Mouse (Mus musculus) inflammation-experienced regulatory T-cells, adult 6 months (primary cell): ENCODE data around the gene Olfr679. TPM values are rescaled to one million over a fixed set of nuclear protein-coding genes. Genes with fewer than 3 reads are reported as not detected.
"Not testable (repeated sequence)": the region's sequence is repeated elsewhere in the genome, so short reads cannot be mapped to it uniquely, and the experiment has no call there.

Experiments used
- ATAC-seq: one replicate; pipeline ENCODE4 v1.8.0; 2017
- polyA plus RNA-seq, 3 experiments: library from polyadenylated mRNA; unstranded; fragments of 100-300 nt; shearing (Covaris generic); gene quantifications; one replicate each; pipeline ENCODE4 v1.2.1; 2017

Olfr679 gene
- not detected for polyA plus RNA-seq

DNA sequence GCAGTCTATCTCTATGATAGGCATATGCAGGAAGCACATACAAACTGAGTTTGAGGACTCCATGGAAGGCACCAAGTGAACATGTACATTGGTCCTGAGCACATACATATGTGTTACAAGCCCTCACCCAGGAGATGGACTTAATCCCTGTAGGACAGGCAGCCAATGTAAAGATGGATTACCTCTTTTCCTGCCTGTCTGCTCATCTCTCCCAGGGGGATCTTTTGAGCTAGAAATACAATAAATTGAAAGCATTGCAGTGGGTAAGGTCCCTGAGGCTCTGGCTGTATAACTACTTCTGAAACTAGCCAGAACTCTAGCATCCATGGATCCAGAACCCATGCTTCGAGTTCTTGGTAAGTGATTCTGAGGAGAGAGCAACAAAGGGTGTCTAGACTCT, at the start of gene Olfr679:
Gene Olfr679 (plus strand): TSS at position 301 of the 400 bp plus-strand sequence.
- no peak for ATAC-seq

DNA sequence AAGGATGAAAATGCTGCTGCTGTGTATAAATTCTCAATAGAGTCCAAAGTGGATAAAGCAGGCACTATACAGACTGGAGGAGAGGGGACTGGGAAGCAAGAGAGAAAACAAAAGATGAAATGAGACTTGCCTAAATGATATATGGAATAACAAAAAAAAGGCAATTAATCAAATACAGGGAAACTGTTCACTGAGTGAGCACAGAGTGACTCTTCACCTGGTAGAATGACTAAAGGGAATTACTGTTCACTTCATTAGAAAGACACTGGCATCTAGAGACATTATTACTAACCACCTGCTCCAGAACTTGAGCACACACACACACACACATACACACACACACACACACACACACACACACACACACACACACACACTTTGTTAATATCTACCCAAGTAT, 48.6 kb upstream of the Olfr679 start, which contains the start of gene Olfr676:
Gene Olfr676 (plus strand): TSS at position 301 of the 400 bp plus-strand sequence.
- no peak for ATAC-seq

DNA sequence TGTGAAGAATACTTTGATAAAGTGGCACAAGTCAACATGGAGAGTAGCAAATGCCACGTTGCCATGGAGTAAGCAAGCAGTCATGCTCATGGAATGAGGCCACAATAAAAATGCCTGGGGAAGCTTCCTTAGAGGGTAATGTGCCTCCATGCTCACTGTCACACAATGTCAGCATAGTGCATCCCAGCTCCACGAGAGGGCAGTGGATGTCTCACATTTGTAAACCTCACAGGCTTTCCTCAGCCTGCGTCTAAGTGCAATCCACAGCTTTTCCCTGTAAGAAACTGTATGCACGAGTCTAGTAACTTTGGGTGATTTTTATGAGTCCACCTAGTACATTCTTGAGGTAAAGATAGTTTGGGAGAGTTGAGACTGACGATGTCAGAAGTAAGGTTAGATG, 47.2 kb upstream of the Olfr679 start:
- not testable (repeated sequence) for ATAC-seq

DNA sequence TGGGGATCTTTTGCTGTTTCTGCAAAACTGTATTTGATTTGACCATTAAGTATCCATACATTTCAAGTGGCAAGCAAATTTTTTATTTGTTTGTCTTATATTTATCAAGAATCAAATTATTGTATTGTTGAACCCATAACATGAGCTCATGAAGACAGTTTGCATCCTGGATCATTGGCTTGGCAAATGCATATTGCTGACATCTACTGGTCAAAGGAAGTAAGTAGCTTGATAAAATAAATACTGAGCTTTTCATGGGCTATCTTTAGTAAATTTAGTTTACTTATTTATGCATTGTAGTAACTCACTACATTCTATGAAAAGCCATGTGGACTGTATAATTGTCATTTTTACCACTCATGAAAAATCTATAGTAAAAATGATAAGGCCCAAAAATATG, 22.1 kb upstream of the Olfr679 start:
- no peak for ATAC-seq

DNA sequence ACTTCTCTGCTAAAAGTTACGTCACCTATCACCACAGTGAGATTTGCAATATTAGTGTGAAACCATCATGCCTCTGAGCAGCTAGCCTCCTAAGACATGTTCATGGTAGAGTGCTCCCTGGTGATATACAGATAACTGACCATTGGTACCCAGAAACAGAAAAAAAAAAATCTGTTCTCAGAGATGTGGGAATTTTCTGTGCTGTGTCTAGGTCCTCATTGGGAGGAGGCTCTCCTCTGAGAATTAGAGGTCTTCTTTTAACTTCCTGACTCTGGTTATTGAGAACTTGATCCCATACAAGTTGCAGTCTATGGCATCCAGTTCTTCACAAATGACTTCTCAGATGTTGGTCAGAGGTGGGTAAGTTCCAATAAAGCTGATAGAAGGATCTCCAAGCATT, 16.8 kb upstream of the Olfr679 start, which contains the start of gene Olfr678:
Gene Olfr678 (plus strand): TSS at position 301 of the 400 bp plus-strand sequence.
- no peak for ATAC-seq

DNA sequence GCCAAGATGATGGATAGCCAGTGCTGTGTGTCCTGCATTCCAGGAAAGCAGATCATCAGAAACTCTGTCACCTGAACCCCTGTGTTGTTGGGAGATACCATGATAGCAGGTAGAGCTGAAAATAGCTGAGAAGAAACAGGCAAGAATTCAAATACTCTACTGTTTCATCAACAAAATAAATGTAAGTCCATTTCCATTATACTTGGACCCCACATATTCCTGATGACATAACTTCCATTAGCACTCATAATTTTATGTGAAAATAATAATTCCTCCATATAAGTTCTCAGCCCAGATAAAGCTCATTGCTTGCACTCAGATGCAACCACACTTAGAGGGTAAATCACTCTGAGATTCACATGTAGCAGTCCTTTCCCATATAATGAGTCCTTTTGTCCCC, 11.7 kb downstream of the Olfr679 start, which contains the start of gene Olfr680-ps1:
Gene Olfr680-ps1 (minus strand): TSS at position 101 of the 400 bp plus-strand sequence.
- ATAC-seq = not testable (repeated sequence)

DNA sequence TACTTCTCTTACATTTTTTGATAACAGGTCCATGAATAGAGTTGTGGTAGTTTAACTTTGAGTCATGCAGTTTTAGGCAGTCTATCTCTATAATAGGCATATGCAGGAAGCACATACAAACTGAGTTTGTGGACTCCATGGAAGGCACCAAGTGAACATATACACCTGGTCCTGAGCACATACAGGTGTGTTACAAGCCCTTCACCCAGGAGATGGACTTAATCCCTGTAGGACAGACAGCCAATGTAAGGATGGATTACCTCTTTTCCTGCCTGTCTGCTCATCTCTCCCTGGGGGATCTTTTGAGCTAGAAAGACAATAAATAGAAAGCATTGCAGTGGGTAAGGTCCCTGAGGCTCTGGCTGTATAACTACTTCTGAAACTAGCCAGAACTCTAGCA, 35.5 kb downstream of the Olfr679 start, which contains the start of gene Olfr681:
Gene Olfr681 (plus strand): TSS at position 301 of the 400 bp plus-strand sequence.
- ATAC-seq = no peak

Other genes with a start within 250 kb of the Olfr679 start
- not detected for gene Usp17lb, start 238.6 kb upstream of the Olfr679 start, polyA plus RNA-seq
- not detected for gene Usp17la, start 224.2 kb upstream of the Olfr679 start, polyA plus RNA-seq
- not detected for gene Olfr665, start 203.2 kb upstream of the Olfr679 start, polyA plus RNA-seq
- gene Olfr666, start 185.3 kb upstream of the Olfr679 start, polyA plus RNA-seq = not detected
- gene Olfr667, start 159.7 kb upstream of the Olfr679 start, polyA plus RNA-seq = not detected
- gene Olfr668, start 153.1 kb upstream of the Olfr679 start, polyA plus RNA-seq = not detected
- not detected for gene Olfr669, start 147.0 kb upstream of the Olfr679 start, polyA plus RNA-seq
- not detected for gene Olfr670, start 118.6 kb upstream of the Olfr679 start, polyA plus RNA-seq
- gene Olfr671, start 102.1 kb upstream of the Olfr679 start, polyA plus RNA-seq = not detected
- not detected for gene Olfr672, start 79.2 kb upstream of the Olfr679 start, polyA plus RNA-seq
- under 1 TPM in 1 of 3 experiments, not detected in 2; 0.16 TPM for gene Olfr675, start 52.7 kb upstream of the Olfr679 start, polyA plus RNA-seq
- gene Olfr676, start 48.5 kb upstream of the Olfr679 start, polyA plus RNA-seq = not detected
- gene Olfr677, start 29.8 kb upstream of the Olfr679 start, polyA plus RNA-seq = not detected
- not detected for gene Olfr678, start 16.7 kb upstream of the Olfr679 start, polyA plus RNA-seq
- not detected for gene Olfr680-ps1, start 11.6 kb downstream of the Olfr679 start, polyA plus RNA-seq
- gene Olfr681, start 35.6 kb downstream of the Olfr679 start, polyA plus RNA-seq = not detected
- gene Olfr683, start 65.8 kb downstream of the Olfr679 start, polyA plus RNA-seq = not detected
- gene Olfr684, start 82.4 kb downstream of the Olfr679 start, polyA plus RNA-seq = under 1 TPM in 1 of 3 experiments, not detected in 2; 0.30 TPM
- gene Olfr685, start 104.8 kb downstream of the Olfr679 start, polyA plus RNA-seq = not detected
- not detected for gene Olfr686, start 126.3 kb downstream of the Olfr679 start, polyA plus RNA-seq
- not detected for gene Olfr688, start 206.9 kb downstream of the Olfr679 start, polyA plus RNA-seq
- gene Olfr689, start 230.0 kb downstream of the Olfr679 start, polyA plus RNA-seq = not detected